Mouse (Mus musculus): ENCODE measurements around the gene Tmem161a. TPM values are rescaled to one million over a fixed set of nuclear protein-coding genes. Genes with fewer than 3 reads are reported as not detected.

Gene Tmem161a
- 60.9 and 62.0 TPM in 2 replicates for polyA plus RNA-seq (2015; fragmentation: Nextera tagmentation; extraction: Ambion mirVana)

DNA sequence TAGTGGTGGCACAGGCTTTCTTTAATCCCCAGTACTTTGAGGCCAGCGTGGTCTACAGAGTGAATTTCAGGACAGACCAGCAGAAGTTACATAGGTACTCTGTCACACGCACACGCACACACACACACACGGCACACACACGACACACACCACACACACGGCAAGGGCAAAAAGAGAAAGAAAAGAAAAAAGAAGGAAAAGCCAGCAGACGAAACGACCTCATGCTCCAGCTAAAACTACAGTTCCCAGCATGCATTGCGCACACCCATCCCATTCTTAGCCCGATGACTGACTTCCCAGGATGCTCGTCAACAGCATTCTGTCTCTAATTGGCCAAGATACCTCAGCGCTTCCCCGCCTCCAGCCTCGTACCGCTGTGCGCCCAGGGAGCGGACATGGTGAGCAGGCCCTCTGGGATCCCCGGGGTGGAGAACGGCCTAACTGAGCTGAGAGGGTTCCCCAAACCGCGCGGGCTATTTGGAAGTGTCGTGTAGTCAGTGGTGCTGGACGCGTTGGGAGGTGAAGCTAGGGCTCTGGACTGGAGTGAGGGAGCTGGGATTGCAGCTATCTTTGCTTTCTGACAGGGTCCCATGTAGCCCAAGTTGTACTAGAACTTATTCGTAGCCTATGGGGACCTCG is at the start of gene Tmem161a:
Gene Tmem161a (plus strand): TSS at position 314 of the 639 bp plus-strand sequence.
- peaks cover 16% of the 10 kb centered on the region for H3K4me1 ChIP-seq
- no peaks in the 10 kb centered on the region for H3K9me3 ChIP-seq
- H3K4me2 ChIP-seq, result peak within 1 kb of the TSS; percentile 59
- H3K9ac ChIP-seq, result peak within 1 kb of the TSS; percentile 91
- 2% methylated on average over 27 of the region's 27 CpGs for WGBS
- ATAC-seq (replicated peaks), result peak; percentile 96
- peak within 1 kb of the TSS; percentile 69; the same call in 1 of the 2 replicates for H3K27ac ChIP-seq
- H3K27me3 ChIP-seq (replicated peaks), result no peaks in the 10 kb centered on the region
- H3K36me3 ChIP-seq (replicated peaks), result no peaks in the 10 kb centered on the region
- peak within 1 kb of the TSS; percentile 84 for H3K4me3 ChIP-seq

DNA sequence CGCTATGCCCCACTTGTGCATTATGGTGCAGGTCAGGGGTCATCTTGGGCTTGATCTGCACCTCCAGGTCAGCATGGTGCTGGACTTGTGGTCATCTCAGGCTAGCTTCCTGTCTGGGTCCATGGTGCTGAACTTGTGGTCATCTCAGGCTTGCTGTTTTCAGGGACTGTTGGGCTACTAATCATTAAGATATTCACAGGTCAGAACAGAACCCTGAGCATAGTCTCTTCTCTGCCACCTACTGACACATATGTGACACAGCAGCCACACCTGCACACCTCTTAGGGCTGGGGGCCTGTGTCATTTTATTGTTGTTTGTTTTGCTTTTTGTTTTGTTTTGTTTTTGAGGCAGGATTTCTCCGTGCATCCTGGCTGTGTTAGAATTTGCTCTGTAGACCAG is 49.3 kb upstream of the Tmem161a start:
- H3K27ac ChIP-seq, result no peak overlapping the region
- H3K4me1 ChIP-seq, result peaks cover 12% of the 10 kb centered on the region
- ATAC-seq (replicated peaks), result no peak
- H3K27me3 ChIP-seq (replicated peaks), result no peaks in the 10 kb centered on the region; the same call in 1 of the 2 replicates
- WGBS, result 53% methylated on average over 2 of the region's 2 CpGs
- H3K9ac ChIP-seq, result no peak overlapping the region
- H3K4me2 ChIP-seq, result no peak overlapping the region
- no peaks in the 10 kb centered on the region for H3K36me3 ChIP-seq (replicated peaks)
- no peaks in the 10 kb centered on the region for H3K9me3 ChIP-seq
- no peak overlapping the region for H3K4me3 ChIP-seq

DNA sequence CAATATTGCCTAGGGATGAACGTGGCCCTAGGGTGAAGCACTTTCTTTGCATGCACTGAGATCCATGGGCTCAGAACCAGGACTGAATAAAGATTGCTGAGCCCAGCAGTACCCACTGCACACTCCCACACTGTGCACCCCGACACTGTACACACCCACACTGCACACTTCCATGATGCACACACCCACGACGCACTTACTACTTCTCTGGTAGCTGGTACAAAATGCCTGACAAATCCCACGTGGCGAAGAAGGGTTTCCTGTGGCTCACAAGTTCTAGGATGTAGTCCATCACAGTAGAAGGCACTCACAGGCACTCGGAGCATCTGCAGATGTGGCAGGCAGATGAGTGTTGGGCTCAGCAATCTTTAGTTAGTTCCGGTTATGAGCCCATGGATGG is 47.2 kb upstream of the Tmem161a start:
- no peak for ATAC-seq (replicated peaks)

DNA sequence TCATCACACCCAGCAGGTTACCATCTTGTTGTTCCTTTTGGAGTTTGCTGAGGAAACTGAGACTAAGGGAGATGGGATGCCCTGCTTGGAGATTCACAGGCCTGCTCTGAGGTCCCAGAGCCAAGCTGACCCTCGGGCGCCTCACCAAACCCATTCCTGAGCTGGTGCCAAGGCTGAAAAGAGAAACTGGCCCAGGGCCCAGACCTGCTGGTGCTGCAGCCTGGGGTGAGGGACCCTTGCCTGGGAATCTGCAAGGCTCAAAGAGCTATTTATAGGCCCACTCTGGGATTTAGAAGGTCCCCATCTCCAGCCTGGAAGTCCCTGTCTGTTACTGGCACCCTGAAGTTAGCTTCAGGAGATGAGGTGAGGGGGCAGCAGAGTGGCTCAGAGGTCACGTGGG is 43.7 kb upstream of the Tmem161a start:
- 64% methylated on average over 3 of the region's 3 CpGs for WGBS
- ATAC-seq (replicated peaks), result no peak
- no peak overlapping the region for H3K9ac ChIP-seq

More for the DNA sequence above, 47.2 kb upstream of the Tmem161a start:
- H3K27me3 ChIP-seq (replicated peaks), result no peaks in the 10 kb centered on the region; the same call in 1 of the 2 replicates
- H3K4me3 ChIP-seq, result no peak overlapping the region
- H3K9ac ChIP-seq, result no peak overlapping the region
- WGBS, result 67% methylated on average over 8 of the region's 8 CpGs
- H3K4me2 ChIP-seq, result no peak overlapping the region
- H3K9me3 ChIP-seq, result no peaks in the 10 kb centered on the region
- H3K4me1 ChIP-seq, result peaks cover 4% of the 10 kb centered on the region
- H3K36me3 ChIP-seq (replicated peaks), result no peaks in the 10 kb centered on the region
- no peak overlapping the region for H3K27ac ChIP-seq

DNA sequence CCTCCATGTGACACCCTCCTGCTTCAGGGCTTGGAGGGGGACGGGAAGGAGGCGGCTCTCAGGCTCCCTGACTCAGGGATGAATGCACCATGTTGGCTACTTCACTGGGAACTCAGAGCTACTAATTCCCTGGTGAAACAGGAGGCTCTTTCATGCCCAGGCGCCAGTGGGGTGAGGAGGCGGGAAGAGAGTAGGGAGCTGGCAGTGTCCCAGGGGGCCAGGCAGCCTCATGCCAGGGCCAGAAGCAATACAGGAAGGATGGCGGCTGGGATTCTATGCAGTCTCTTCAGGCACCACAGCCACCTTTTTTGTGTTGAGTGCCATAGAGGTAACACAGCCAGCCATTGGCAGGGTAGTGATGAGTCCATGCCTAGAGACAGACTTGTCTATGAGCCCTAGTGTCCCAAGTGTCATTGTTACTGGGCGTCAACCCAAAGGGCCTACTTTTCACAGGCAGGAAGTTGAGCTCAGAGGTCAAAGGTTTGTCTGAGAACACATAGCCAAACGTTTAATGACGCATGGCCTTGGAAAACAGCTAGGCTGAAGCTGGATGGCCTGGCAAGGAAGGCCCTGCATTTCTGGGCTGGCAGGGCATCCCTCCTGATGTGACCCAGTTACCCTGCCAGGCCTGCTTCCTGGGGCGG is 42.7 kb upstream of the Tmem161a start:
- Histone ChIP-seq H3K4me3 (no peak overlapping the region), H3K4me2 (no peak overlapping the region), H3K27ac (peak overlapping the region; percentile 67; the same call in 1 of the 2 replicates), H3K9me3 (no peaks in the 10 kb centered on the region), H3K36me3 (replicated peaks) (no peaks in the 10 kb centered on the region), H3K27me3 (replicated peaks) (no peaks in the 10 kb centered on the region), H3K4me1 (peaks cover 14% of the 10 kb centered on the region), H3K9ac (no peak overlapping the region)
- WGBS, result 59% methylated on average over 9 of the region's 9 CpGs
- peak; percentile 53 for ATAC-seq (replicated peaks)

More for the DNA sequence above, 43.7 kb upstream of the Tmem161a start:
- Histone ChIP-seq H3K4me2 (no peak overlapping the region), H3K9me3 (no peaks in the 10 kb centered on the region), H3K4me3 (no peak overlapping the region), H3K27ac (peak overlapping the region; percentile 67; the same call in 1 of the 2 replicates), H3K4me1 (peaks cover 14% of the 10 kb centered on the region), H3K36me3 (replicated peaks) (no peaks in the 10 kb centered on the region), H3K27me3 (replicated peaks) (no peaks in the 10 kb centered on the region; the same call in 1 of the 2 replicates)

DNA sequence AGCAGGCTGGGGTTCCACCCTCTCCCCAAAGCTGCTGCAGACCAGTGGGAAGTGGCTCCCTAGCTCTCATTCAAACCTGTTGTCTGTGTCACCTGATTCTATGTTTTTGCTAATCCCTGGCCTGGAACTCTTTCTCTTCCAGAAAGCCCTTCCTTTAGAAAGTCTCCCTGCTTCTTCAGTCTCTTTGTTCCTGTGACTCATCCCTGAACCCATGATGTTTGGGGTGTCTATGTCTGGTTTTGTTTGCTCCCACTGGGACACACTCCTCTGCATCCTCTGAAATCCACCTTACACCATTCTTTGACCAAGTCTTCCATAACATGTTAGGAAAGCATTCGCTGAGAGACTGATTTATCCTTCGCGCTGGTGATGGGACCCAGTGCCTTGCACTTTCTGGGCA is 42.1 kb upstream of the Tmem161a start:
- Histone ChIP-seq H3K27ac (peak overlapping the region; percentile 67), H3K4me1 (peaks cover 14% of the 10 kb centered on the region), H3K36me3 (replicated peaks) (peaks cover 5% of the 10 kb centered on the region; the same call in 1 of the 2 replicates), H3K9ac (no peak overlapping the region), H3K9me3 (no peaks in the 10 kb centered on the region), H3K4me3 (no peak overlapping the region), H3K27me3 (replicated peaks) (no peaks in the 10 kb centered on the region), H3K4me2 (no peak overlapping the region)
- ATAC-seq (replicated peaks), result 0 out of 2 replicates have a peak, but pooled peaks have one; percentile 1
- 87% methylated on average over 3 of the region's 3 CpGs for WGBS

DNA sequence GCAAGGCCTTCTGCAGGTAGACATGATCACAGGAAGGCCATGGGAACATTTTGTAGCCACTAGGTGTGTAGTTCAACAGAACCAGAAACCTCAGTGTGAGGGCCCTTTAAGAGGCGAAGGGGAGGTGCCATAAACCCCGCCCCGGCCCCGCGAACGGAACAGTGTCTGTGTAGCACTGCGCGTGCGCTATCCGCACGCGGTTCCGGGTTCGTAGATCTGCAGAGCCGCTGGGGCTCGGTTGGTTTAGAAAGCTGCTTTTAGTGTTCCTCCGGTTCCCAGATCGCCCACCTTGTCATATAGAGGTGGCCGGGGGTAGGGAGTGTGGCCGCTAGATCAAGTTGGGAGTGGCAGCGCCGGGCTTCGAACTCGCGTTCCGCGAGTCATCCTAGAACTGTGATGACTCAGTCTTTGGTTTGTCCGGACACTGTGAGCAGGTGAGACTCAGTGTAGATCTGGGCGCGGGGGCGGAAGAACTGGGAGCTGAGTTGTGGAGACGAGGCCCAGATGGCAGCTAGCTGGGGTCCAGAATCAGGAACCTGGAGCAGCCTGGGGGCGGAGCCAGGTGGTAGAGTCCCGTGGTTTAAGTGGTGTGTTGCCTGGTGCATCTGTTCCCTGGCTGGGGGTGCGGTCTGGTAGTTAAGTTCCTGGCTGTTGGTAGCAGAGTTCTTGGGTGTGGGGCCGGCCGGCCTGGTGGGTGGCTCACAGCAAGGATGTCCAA is 40.8 kb upstream of the Tmem161a start, which contains the start of gene Nr2c2ap:
Gene Nr2c2ap (plus strand): TSS at position 168 of the 718 bp plus-strand sequence.
- Histone ChIP-seq H3K36me3 (replicated peaks) (peaks cover 5% of the 10 kb centered on the region; the same call in 1 of the 2 replicates), H3K9ac (peak within 1 kb of the TSS; percentile 65), H3K4me1 (peaks cover 14% of the 10 kb centered on the region), H3K27me3 (replicated peaks) (no peaks in the 10 kb centered on the region), H3K27ac (peak within 1 kb of the TSS; percentile 67), H3K4me2 (peak within 1 kb of the TSS; percentile 74), H3K4me3 (peak within 1 kb of the TSS; percentile 76), H3K9me3 (no peaks in the 10 kb centered on the region)
- WGBS, result 2% methylated on average over 37 of the region's 37 CpGs
- ATAC-seq (replicated peaks), result peak; percentile 85

DNA sequence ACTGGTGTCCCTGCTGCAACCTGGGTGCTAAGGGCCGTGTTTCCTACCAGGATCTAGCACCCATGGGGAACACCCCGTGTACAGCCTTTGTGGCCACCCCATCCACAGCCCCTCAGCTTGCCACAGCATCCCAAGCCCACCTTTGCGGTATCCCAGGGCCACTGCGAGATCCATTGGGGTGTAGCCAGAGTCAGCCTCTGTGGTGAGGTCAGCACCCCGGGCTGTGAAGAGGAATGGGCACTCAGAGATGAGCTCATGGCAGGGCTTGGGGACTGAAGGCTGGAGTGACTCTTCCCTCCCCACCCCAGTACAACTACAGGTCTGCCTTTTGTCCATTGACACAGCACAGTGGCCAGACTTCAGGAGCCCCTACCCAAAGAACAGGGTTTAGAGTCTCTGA is 38.1 kb upstream of the Tmem161a start:
- Histone ChIP-seq H3K9ac (no peak overlapping the region), H3K9me3 (no peaks in the 10 kb centered on the region), H3K36me3 (replicated peaks) (peaks cover 5% of the 10 kb centered on the region; the same call in 1 of the 2 replicates), H3K4me2 (no peak overlapping the region), H3K4me1 (peaks cover 26% of the 10 kb centered on the region), H3K4me3 (no peak overlapping the region), H3K27me3 (replicated peaks) (no peaks in the 10 kb centered on the region), H3K27ac (no peak overlapping the region)
- no peak for ATAC-seq (replicated peaks)
- 94% methylated on average over 5 of the region's 5 CpGs for WGBS

DNA sequence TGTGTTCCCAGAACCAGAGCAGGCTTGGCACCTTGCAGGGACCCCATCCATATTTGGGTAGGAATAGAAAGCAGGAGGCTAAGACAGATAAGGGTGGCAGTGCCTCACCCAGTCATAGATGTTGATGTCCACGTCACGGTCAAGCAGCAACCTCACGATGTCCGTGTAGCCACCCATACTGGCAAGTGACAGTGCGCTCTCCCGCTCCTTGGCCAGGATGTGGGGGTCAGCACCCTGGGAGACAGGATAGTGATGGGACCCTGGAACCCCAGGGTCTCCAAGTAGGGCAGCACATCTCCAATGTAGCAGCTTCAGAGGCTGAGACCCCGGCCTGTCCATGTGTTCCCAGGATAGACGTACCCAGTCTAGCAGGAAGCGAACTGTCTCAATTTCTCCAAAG is 37.2 kb upstream of the Tmem161a start:
- Histone ChIP-seq H3K27me3 (replicated peaks) (no peaks in the 10 kb centered on the region), H3K4me2 (no peak overlapping the region), H3K9me3 (no peaks in the 10 kb centered on the region), H3K9ac (no peak overlapping the region), H3K4me3 (no peak overlapping the region), H3K4me1 (peaks cover 27% of the 10 kb centered on the region), H3K36me3 (replicated peaks) (peaks cover 5% of the 10 kb centered on the region; the same call in 1 of the 2 replicates), H3K27ac (no peak overlapping the region)
- 94% methylated on average over 9 of the region's 9 CpGs for WGBS
- ATAC-seq (replicated peaks), result no peak

DNA sequence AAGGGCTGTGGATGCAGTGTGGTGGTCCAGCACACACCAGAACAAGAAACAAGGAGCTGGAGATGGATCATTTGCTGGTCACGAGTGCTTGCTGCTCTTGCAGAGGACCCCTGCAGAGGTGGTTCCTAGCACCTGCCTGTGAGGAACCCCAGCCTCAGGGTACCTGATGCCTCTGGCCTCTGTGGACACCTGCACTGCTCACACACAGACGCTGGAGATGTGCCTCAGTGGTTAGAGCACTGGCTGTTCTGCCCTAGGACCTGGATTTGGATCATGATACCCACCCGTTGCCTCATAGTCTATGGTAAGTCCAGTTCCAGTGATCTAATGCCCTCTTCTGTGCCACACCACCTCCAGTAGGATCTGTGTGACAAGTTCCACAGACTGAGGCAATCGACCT is 35.6 kb upstream of the Tmem161a start:
- no peaks in the 10 kb centered on the region for H3K9me3 ChIP-seq
- peaks cover 31% of the 10 kb centered on the region for H3K4me1 ChIP-seq
- ATAC-seq (replicated peaks), result no peak
- H3K4me2 ChIP-seq, result no peak overlapping the region
- no peak overlapping the region for H3K4me3 ChIP-seq
- 85% methylated on average over 4 of the region's 4 CpGs for WGBS
- no peaks in the 10 kb centered on the region for H3K27me3 ChIP-seq (replicated peaks)
- H3K36me3 ChIP-seq (replicated peaks), result peaks cover 5% of the 10 kb centered on the region; the same call in 1 of the 2 replicates
- no peak overlapping the region for H3K9ac ChIP-seq
- H3K27ac ChIP-seq, result no peak overlapping the region

DNA sequence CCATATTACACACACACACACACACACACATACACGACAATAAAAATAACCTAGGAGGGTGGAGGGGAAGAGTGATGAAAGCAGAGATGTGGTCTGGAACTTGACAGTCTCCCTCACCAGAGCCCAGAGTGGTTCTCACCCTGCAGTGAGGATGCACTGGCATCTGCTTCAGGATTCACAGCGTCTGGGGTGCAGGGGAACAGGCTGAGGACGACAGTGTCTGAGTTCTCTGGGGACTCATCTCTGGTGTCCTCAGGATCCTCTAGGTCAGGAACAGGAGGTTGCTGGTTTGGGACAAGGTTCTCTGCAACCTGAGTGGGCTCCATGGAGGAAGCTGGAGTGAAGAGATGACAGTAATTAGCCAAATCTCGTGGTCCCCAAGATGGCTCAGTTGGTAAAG is 34.3 kb upstream of the Tmem161a start:
- H3K4me1 ChIP-seq, result peaks cover 24% of the 10 kb centered on the region
- 78% methylated on average over 4 of the region's 4 CpGs for WGBS
- peak overlapping the region; percentile 71; the same call in 1 of the 2 replicates for H3K4me2 ChIP-seq
- no peak overlapping the region for H3K9ac ChIP-seq
- no peak overlapping the region for H3K27ac ChIP-seq
- peaks cover 10% of the 10 kb centered on the region for H3K36me3 ChIP-seq (replicated peaks)
- H3K27me3 ChIP-seq (replicated peaks), result no peaks in the 10 kb centered on the region
- no peaks in the 10 kb centered on the region for H3K9me3 ChIP-seq
- no peak overlapping the region; the same call in 1 of the 2 replicates for H3K4me3 ChIP-seq
- no peak for ATAC-seq (replicated peaks)
